Mouse (Mus musculus) stomach, postnatal 0 days (tissue): ENCODE measurements at regions not wholly inside any gene's neighbourhood (a gene's known extent, or its start where the extent isn't known, plus 50 kb on each side); places are given as distances from the start of the nearest gene placed in this dataset.

Experiments used
- ATAC-seq: fragments of 200-750 bp; cut with Nextera tagmentation; 2 replicates; pipeline ENCODE4 v1.8.0; 2017; ENCODE audit not compliant: low FRiP score, low TSS enrichment
- DNase-seq: peaks from one replicate; pipeline ENCODE4 v3.0.0-alpha.2; 2016; ENCODE audit warnings: low spot score
- H3K27ac ChIP-seq: fragments of 300-500 bp; sonication (generic); replicated peaks from 2 replicates; pipeline ENCODE4 v1.5.1; 2014; ENCODE audit warnings: mild to moderate bottlenecking, control low read depth
- H3K27me3 ChIP-seq: fragments of 300-500 bp; sonication (generic); 2 replicates; pipeline ENCODE4 v1.6.1; 2014; ENCODE audit warnings: low read length; ENCODE audit not compliant: control insufficient read depth, insufficient read depth
- H3K36me3 ChIP-seq: fragments of 300-500 bp; sonication (generic); 2 replicates; pipeline ENCODE4 v1.6.1; 2014; ENCODE audit warnings: low read length, mixed read lengths; ENCODE audit not compliant: control insufficient read depth, insufficient read depth
- H3K4me1 ChIP-seq: fragments of 300-500 bp; sonication (generic); replicated peaks from 2 replicates; pipeline ENCODE4 v1.6.1; 2014; ENCODE audit warnings: antibody characterized with exemption; ENCODE audit not compliant: control insufficient read depth, insufficient read depth
- H3K4me2 ChIP-seq: fragments of 300-500 bp; sonication (generic); replicated peaks from 2 replicates; pipeline ENCODE4 v1.6.1; 2014; ENCODE audit warnings: low read depth, mild to moderate bottlenecking, control low read depth, moderate library complexity
- H3K4me3 ChIP-seq: fragments of 300-500 bp; sonication (generic); 2 replicates; pipeline ENCODE4 v1.5.1; 2014; ENCODE audit warnings: low read depth, low read length, control low read depth
- H3K9ac ChIP-seq: fragments of 300-500 bp; sonication (generic); 2 replicates; pipeline ENCODE4 v1.6.1; 2014; ENCODE audit warnings: mild to moderate bottlenecking, low read length, control low read depth, mixed read lengths
- H3K9me3 ChIP-seq: fragments of 300-500 bp; sonication (generic); 2 replicates; pipeline ENCODE4 v1.6.1; 2016; ENCODE audit warnings: low read length; ENCODE audit not compliant: control insufficient read depth
- CTCF ChIP-seq: IDR thresholded peaks from 2 replicates; pipeline ENCODE4 v1.5.1; 2016; ENCODE audit warnings: antibody characterized with exemption, low read depth, mild to moderate bottlenecking, moderate library complexity
- EP300 ChIP-seq: optimal IDR thresholded peaks from 2 replicates; pipeline ENCODE3; 2016; ENCODE audit warnings: antibody characterized with exemption
- WGBS: fragments of 180-500 bp; shearing (Covaris S2); extraction: QIAGEN DNeasy Blood & Tissue Kit; methylation state at CpG from one replicate; pipeline ENCODE4 v1.1.7; 2014; 5-methylcytosine and 5-hydroxymethylcytosine counted together

DNA sequence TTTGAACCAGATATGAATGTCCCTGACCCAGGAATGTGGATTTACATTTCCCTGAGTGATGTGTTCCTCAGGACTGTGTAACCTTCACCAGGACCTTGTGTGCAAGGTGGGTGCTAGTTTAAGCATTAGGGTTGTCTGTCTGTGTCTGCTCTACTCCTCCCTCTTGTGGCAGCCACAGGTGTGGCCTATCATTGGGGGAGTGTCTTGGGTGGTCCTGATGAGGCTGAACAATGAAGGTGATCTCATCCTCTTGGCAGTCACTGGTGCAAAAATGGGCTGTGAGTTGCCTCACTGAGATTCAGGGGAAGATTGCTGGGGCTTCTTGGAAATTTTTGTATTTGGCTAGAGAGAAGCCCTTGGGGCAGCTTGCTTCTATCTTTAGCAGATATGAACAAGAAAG lies 179.4 kb upstream of the Ube2e1 start:
- ATAC-seq (no peak), DNase-seq (no peak)
- Histone ChIP-seq H3K27me3 (no peaks in the 10 kb centered on the region), H3K27ac (no peak overlapping the region), H3K4me1 (no peaks in the 10 kb centered on the region), H3K4me2 (no peak overlapping the region), H3K9ac (no peak overlapping the region), H3K9me3 (no peaks in the 10 kb centered on the region), H3K4me3 (no peak overlapping the region), H3K36me3 (no peaks in the 10 kb centered on the region)
- TF ChIP-seq CTCF (peak; percentile 69), EP300 (no peak)

DNA sequence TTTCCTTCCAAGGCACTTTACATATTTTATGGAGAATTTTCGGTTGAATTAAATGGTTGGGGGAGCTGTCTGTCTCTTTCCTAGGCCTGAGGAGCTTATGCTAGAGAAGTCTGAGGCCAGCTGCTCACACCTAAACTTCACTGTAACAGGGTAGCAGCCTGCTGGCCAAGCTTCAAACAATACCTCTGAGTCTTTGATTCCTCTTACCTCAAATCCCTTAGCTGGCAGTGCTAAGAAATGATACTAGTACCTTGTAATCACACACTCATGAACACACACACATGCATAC lies 176.6 kb upstream of the Ube2e1 start:
- no peak overlapping the region for H3K9ac ChIP-seq
- H3K4me1 ChIP-seq = no peaks in the 10 kb centered on the region
- no peak for ATAC-seq
- no peak for TF ChIP-seq EP300
- no peak for TF ChIP-seq CTCF
- WGBS = 23% methylated on average over 1 of the region's 1 CpGs
- H3K27me3 ChIP-seq = no peaks in the 10 kb centered on the region
- no peak overlapping the region for H3K4me2 ChIP-seq
- no peak overlapping the region for H3K4me3 ChIP-seq
- no peaks in the 10 kb centered on the region for H3K9me3 ChIP-seq
- no peak for DNase-seq
- no peaks in the 10 kb centered on the region for H3K36me3 ChIP-seq
- 0 out of 2 replicates have a peak overlapping the region, but pooled peaks have one; percentile 30 for H3K27ac ChIP-seq

DNA sequence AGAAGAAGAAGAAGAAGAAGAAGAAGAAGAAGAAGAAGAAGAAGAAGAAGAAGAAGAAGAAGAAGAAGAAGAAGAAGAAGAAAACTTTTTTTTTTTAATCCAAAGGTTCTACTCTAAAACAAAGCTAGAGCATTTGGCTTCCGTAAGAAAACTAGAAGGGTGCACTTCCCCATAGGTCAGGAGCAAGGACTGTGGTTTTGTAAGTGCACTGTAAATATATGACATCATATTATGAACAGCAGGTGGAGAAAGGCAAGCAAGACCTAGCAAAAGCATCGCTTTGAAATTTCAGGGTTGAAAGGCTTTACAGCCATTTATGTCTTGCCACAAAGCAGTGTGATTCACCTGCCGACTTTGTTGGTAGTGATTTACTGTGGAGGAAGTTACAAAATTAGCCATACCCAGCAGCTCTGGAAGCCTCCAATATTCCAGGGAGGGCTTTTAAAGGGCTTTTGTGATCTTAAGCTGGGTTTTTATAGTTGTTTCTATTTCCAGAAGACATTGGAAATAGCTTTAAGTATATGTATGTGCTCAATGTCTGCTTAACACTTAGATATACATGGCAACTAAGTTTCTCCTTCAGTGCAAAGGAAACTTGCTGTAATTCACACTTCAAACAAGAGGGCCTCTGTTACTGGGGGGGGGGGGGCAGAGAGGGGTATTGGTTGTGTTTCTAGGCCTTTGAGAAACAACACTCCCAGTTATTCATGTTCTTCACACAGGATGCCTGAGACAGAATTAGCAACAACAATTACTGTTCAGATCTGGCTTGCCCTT lies 176.1 kb upstream of the Ube2e1 start:
- WGBS = 42% methylated on average over 3 of the region's 3 CpGs
- Histone ChIP-seq H3K4me3 (no peak overlapping the region), H3K9ac (no peak overlapping the region), H3K36me3 (no peaks in the 10 kb centered on the region), H3K4me2 (no peak overlapping the region), H3K4me1 (no peaks in the 10 kb centered on the region), H3K9me3 (no peaks in the 10 kb centered on the region), H3K27ac (0 out of 2 replicates have a peak overlapping the region, but pooled peaks have one; percentile 30), H3K27me3 (no peaks in the 10 kb centered on the region)
- no peak for TF ChIP-seq CTCF
- TF ChIP-seq EP300 = no peak
- DNase-seq (no peak), ATAC-seq (peak; percentile 59; the same call in 1 of the 2 replicates)

DNA sequence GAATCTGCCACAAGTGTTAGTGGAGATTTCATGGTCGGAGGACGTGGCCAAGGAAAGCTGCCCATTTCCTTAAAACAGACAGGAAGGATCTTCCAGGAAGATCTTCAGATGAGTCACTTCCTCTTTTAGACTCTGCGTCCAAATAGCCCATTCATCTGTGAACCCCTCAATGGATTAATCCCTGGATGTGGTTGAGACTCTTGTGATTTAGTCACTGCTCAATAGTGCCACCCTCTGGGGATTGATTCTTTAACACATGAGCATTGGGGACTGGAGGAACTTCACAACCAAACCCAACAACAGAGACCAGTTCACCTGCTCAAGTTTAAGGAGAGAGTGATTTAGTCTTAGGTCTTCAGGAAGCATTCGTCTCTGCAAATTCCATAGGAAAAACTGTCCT lies 174.5 kb upstream of the Ube2e1 start:
- DNase-seq = no peak
- TF ChIP-seq EP300 (no peak), CTCF (peak; percentile 68)

DNA sequence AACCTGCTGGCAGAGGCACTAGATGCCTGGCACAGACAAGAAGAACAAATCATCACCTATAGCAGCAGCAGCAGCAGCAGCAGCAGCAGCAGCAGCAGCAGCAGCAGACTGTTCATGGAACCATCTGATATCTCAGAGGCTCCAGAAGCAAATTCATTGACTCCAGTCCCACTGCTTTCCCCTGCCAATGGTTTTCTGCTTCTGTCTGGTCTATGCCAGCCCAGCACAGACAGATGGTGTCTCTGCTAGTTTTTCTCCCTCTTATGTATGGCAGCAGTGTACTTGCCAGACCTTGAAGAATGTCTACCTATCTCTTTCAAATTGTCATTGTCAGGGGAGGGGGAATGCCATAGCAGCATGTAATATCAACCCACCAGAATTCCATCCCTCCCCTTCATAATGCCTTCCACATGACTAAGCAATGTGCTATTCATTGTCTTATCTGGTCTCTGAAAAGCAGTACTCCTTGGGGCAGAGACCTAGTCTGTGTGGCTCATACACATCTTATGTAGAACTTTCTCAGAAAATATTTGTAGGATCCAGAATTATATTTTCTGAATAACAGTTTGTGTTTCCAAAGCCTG lies 168.7 kb upstream of the Ube2e1 start:
- Histone ChIP-seq H3K9me3 (no peaks in the 10 kb centered on the region), H3K4me1 (no peaks in the 10 kb centered on the region), H3K27me3 (no peaks in the 10 kb centered on the region), H3K4me2 (no peak overlapping the region), H3K4me3 (no peak overlapping the region), H3K9ac (no peak overlapping the region), H3K36me3 (no peaks in the 10 kb centered on the region), H3K27ac (no peak overlapping the region)
- no peak for ATAC-seq
- no peak for DNase-seq
- no peak for TF ChIP-seq EP300
- TF ChIP-seq CTCF = no peak

More for the DNA sequence above, 174.5 kb upstream of the Ube2e1 start:
- Histone ChIP-seq H3K27me3 (no peaks in the 10 kb centered on the region), H3K27ac (no peak overlapping the region), H3K4me3 (no peak overlapping the region), H3K4me2 (no peak overlapping the region), H3K4me1 (no peaks in the 10 kb centered on the region), H3K36me3 (no peaks in the 10 kb centered on the region), H3K9ac (no peak overlapping the region), H3K9me3 (no peaks in the 10 kb centered on the region)
- 64% methylated on average over 4 of the region's 4 CpGs for WGBS
- ATAC-seq = no peak

DNA sequence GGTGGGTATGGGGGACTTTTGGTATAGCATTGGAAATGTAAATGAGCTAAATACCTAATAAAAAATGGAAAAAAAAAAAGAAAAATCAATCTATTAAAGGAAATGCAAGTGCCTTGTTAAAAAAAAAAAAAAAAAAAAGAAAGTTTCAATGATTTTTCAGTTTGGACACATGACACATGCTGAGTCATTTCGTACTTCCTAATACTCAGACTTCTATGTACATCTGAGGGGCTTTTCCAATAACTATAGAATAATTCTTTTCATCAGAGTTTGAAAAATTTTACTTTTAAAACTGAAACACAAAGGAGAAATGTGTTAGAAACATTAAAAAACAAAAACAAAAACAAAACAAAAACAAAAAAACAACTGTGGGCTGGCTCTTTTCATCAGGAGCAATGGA lies 162.4 kb upstream of the Ube2e1 start:
- no peaks in the 10 kb centered on the region for H3K4me1 ChIP-seq
- no peaks in the 10 kb centered on the region for H3K27me3 ChIP-seq
- H3K36me3 ChIP-seq = no peaks in the 10 kb centered on the region
- no peak overlapping the region for H3K9ac ChIP-seq
- H3K9me3 ChIP-seq = no peaks in the 10 kb centered on the region
- H3K4me2 ChIP-seq = no peak overlapping the region
- H3K4me3 ChIP-seq = no peak overlapping the region
- no peak overlapping the region for H3K27ac ChIP-seq
- ATAC-seq (no peak), DNase-seq (no peak)
- 89% methylated on average over 1 of the region's 1 CpGs for WGBS
- no peak for TF ChIP-seq CTCF
- no peak for TF ChIP-seq EP300
